Mouse (Mus musculus): ENCODE measurements around the gene Kif5c. TPM values are rescaled to one million over a fixed set of nuclear protein-coding genes. Genes with fewer than 3 reads are reported as not detected.
A peak's percentile ranks its signal among the peaks of the same experiment; 100 is the strongest.

Kif5c gene
- total RNA-seq, 1 experiment from 2014 or later = 0.45 TPM

- peak; percentile 11 to 70 for ATAC-seq (replicated peaks in 1 of 2; ENCODE audit: insufficient read depth in 1 of 2, low FRiP score in 2 of 2, low TSS enrichment in 1 of 2, low read depth in 1 of 2, poor library complexity in 2 of 2, severe bottlenecking in 2 of 2)
These were observed 168.4 kb downstream of the Kif5c start, which contains the start of gene Lypd6b for GRCm38 (mm10) chr2:49787376-49788050. Gene Lypd6b, plus strand, starts transcription at chr2:49787688.

DNA sequence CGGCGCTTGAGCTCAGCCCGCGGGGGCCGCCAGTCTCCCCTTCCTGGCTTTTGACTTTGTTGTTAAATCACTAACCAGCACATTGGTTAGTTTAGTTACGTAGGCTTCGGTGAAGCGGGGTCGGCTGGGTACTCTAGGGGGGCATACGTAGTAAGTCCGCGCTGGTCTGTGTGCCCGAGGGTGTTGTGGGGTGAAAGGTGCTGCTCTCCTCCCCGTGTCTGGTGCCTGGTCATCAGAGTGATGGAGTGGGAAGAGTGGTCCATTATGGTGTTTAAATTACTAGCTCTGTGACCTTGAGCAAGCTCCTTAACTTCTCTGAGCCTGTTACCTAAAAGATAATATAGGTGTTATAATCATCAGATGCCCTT is 168.9 kb downstream of the Kif5c start:
- peak; percentile 17 to 44; a peak in 2 of 4 replicates for ATAC-seq (replicated peaks in 1 of 2; ENCODE audit: insufficient read depth in 1 of 2, low FRiP score in 2 of 2, low TSS enrichment in 1 of 2, low read depth in 1 of 2, poor library complexity in 2 of 2, severe bottlenecking in 2 of 2)

GRCm38 (mm10) chr2:49788643-49789042 is 169.5 kb downstream of the Kif5c start:
- ATAC-seq (replicated peaks in 1 of 2; ENCODE audit: insufficient read depth in 1 of 2, low FRiP score in 2 of 2, low TSS enrichment in 1 of 2, low read depth in 1 of 2, poor library complexity in 2 of 2, severe bottlenecking in 2 of 2) = peak in 1 of 2 experiments; percentile 34; a peak in 1 of 4 replicates

- ATAC-seq (replicated peaks in 1 of 2; ENCODE audit: insufficient read depth in 1 of 2, low FRiP score in 2 of 2, low TSS enrichment in 1 of 2, low read depth in 1 of 2, poor library complexity in 2 of 2, severe bottlenecking in 2 of 2) = no peak
These were observed 170.0 kb downstream of the Kif5c start for GRCm38 (mm10) chr2:49789078-49789477.

- no peak for ATAC-seq (replicated peaks in 1 of 2; ENCODE audit: insufficient read depth in 1 of 2, low FRiP score in 2 of 2, low TSS enrichment in 1 of 2, low read depth in 1 of 2, poor library complexity in 2 of 2, severe bottlenecking in 2 of 2)
These were observed 170.4 kb downstream of the Kif5c start for GRCm38 (mm10) chr2:49789504-49789903.

GRCm38 (mm10) chr2:49797444-49798143 is 178.5 kb downstream of the Kif5c start:
- no peak; a peak in 1 of 4 replicates for ATAC-seq (replicated peaks in 1 of 2; ENCODE audit: insufficient read depth in 1 of 2, low FRiP score in 2 of 2, low TSS enrichment in 1 of 2, low read depth in 1 of 2, poor library complexity in 2 of 2, severe bottlenecking in 2 of 2)

- ATAC-seq (replicated peaks in 1 of 2; ENCODE audit: insufficient read depth in 1 of 2, low FRiP score in 2 of 2, low TSS enrichment in 1 of 2, low read depth in 1 of 2, poor library complexity in 2 of 2, severe bottlenecking in 2 of 2) = no peak
These were observed 185.3 kb downstream of the Kif5c start for GRCm38 (mm10) chr2:49804448-49804847.

DNA sequence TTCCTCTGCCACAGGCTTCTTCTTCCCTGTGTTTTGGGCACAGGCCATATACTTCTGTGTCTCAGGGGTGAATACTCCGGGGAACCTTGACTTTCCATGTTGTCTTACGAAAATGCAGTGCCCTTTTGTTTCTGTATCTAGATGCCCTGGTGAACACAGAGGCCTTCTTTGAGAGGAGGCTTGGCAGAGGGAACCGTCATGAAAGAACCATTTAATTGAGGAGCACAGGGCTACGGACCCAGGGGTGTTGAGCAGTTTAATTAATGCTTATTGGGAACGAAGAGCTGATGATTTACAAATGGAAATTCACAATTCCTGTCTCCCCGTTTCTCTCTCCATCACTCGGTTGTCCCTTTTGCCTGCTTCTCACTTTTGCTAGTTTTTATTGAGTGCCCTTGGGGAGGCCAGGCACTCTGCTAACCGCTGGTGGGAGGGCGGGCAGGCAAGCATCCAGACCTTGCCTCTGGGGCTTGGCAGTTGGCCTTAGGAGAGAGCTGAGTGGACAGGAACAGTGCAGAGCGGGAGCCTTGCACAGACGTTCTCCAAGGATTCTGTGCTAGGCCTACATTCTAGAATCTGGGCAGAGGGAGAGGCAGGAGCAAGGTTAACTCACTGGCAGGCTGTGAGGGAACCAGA is 186.8 kb downstream of the Kif5c start:
- ATAC-seq (replicated peaks in 1 of 2; ENCODE audit: insufficient read depth in 1 of 2, low FRiP score in 2 of 2, low TSS enrichment in 1 of 2, low read depth in 1 of 2, poor library complexity in 2 of 2, severe bottlenecking in 2 of 2) = no peak

GRCm38 (mm10) chr2:49809496-49809895 is 190.4 kb downstream of the Kif5c start:
- no peak for ATAC-seq (replicated peaks in 1 of 2; ENCODE audit: insufficient read depth in 1 of 2, low FRiP score in 2 of 2, low TSS enrichment in 1 of 2, low read depth in 1 of 2, poor library complexity in 2 of 2, severe bottlenecking in 2 of 2)

DNA sequence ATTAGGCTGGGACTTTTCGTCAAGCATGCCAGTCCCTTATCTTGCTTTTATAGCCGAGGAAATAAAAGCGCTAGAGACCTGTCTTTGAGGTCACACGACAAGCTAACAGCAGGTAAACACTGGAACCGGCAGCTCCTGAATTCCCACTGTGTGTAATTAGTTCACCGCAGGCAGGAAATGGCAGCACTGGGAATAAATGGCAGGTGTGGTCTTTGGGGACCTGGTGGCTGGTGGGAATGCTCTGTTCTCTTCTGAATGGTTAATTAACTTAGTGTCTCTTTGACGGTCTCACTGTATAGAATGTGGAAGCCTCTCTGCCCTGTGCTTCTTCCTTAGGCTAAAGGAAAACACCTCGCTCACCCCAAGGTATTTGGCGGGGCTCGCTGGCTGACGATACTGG is 192.3 kb downstream of the Kif5c start:
- ATAC-seq (replicated peaks in 1 of 2; ENCODE audit: insufficient read depth in 1 of 2, low FRiP score in 2 of 2, low TSS enrichment in 1 of 2, low read depth in 1 of 2, poor library complexity in 2 of 2, severe bottlenecking in 2 of 2) = peak; percentile 5 to 6; a peak in 1 of 4 replicates

- ATAC-seq (replicated peaks in 1 of 2; ENCODE audit: insufficient read depth in 1 of 2, low FRiP score in 2 of 2, low TSS enrichment in 1 of 2, low read depth in 1 of 2, poor library complexity in 2 of 2, severe bottlenecking in 2 of 2) = peak; percentile 58 to 70
These were observed 192.8 kb downstream of the Kif5c start for GRCm38 (mm10) chr2:49811871-49812363.

DNA sequence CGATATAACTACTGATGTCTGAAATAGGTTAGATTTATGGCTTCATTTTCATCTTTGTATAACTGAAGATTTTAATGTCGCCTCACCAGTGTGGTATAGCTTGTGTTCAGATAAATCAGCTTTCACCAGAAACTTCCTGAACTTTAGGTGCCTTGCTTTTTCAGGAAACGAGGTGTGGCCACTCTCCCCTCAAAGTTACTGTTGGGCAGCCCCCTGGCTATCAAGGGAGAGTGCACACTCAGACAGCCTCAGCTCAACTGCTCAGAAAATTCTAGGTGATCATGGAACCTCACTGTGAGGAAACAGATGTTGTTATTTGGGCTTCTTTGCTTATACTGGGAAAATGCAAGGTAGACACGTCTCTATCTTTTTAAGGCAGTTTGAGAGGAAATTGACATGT is 194.1 kb downstream of the Kif5c start:
- no peak for ATAC-seq (replicated peaks in 1 of 2; ENCODE audit: insufficient read depth in 1 of 2, low FRiP score in 2 of 2, low TSS enrichment in 1 of 2, low read depth in 1 of 2, poor library complexity in 2 of 2, severe bottlenecking in 2 of 2)

- peak; percentile 72 to 85 for ATAC-seq (replicated peaks in 1 of 2; ENCODE audit: insufficient read depth in 1 of 2, low FRiP score in 2 of 2, low TSS enrichment in 1 of 2, low read depth in 1 of 2, poor library complexity in 2 of 2, severe bottlenecking in 2 of 2)
These were observed 194.9 kb downstream of the Kif5c start for GRCm38 (mm10) chr2:49814011-49814410.

- ATAC-seq (replicated peaks in 1 of 2; ENCODE audit: insufficient read depth in 1 of 2, low FRiP score in 2 of 2, low TSS enrichment in 1 of 2, low read depth in 1 of 2, poor library complexity in 2 of 2, severe bottlenecking in 2 of 2) = no peak
These were observed 196.7 kb downstream of the Kif5c start for GRCm38 (mm10) chr2:49815696-49816320.

DNA sequence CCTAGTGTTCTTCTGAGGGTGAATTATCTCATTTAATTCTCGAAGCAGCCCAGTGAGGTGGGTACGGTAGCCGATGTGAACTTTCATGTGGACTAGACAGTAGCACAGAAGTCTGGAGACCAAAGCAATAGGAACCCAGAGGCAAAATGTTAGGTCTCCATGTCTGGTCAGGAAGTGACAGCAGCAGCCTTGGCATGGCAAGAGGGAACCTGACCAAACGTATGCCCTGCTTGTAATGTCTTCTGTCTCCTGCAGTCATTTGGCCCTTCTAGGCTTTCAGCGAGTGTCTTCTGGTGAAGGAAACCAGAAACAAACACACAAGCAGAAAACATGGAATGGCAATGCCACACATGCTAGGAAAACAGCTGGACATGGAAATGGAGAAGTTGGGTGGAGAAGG is 197.5 kb downstream of the Kif5c start:
- no peak for ATAC-seq (replicated peaks in 1 of 2; ENCODE audit: insufficient read depth in 1 of 2, low FRiP score in 2 of 2, low TSS enrichment in 1 of 2, low read depth in 1 of 2, poor library complexity in 2 of 2, severe bottlenecking in 2 of 2)

DNA sequence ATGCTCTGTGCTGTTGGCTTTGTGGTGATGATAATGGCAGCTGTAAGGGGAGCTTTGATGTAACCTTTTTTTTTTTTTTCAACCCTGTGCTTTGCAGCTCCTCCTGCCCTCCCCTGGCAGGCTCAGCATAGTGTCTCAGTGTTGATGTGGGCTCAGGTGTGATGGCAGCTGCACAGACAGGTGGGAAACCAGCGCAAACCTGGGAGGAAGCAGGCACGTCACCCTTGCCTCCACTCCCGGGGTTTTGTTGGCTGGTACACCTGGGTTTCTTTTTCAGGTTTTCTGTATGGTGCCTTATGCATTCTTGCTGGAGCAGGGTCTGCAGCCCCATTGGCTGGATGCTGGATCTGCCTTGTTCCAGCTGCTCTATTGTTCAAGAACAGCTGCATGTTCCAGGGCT is 198.1 kb downstream of the Kif5c start:
- ATAC-seq (replicated peaks in 1 of 2; ENCODE audit: insufficient read depth in 1 of 2, low FRiP score in 2 of 2, low TSS enrichment in 1 of 2, low read depth in 1 of 2, poor library complexity in 2 of 2, severe bottlenecking in 2 of 2) = no peak

- ATAC-seq (replicated peaks in 1 of 2; ENCODE audit: insufficient read depth in 1 of 2, low FRiP score in 2 of 2, low TSS enrichment in 1 of 2, low read depth in 1 of 2, poor library complexity in 2 of 2, severe bottlenecking in 2 of 2) = no peak
These were observed 199.0 kb downstream of the Kif5c start for GRCm38 (mm10) chr2:49818126-49818525.

- ATAC-seq (replicated peaks in 1 of 2; ENCODE audit: insufficient read depth in 1 of 2, low FRiP score in 2 of 2, low TSS enrichment in 1 of 2, low read depth in 1 of 2, poor library complexity in 2 of 2, severe bottlenecking in 2 of 2) = no peak
These were observed 203.2 kb downstream of the Kif5c start for GRCm38 (mm10) chr2:49822312-49822711.
